Mouse (Mus musculus) right cerebral cortex, postnatal 10 days (tissue): Measurements from ENCODE around the gene Psmc6.

ENCODE experiments used
- DNase-seq, 2 experiments: peaks; one replicate each; pipeline ENCODE4 v3.0.0; 2021; ENCODE audit warnings: low spot score in 2 of 2

Gene Psmc6

DNA sequence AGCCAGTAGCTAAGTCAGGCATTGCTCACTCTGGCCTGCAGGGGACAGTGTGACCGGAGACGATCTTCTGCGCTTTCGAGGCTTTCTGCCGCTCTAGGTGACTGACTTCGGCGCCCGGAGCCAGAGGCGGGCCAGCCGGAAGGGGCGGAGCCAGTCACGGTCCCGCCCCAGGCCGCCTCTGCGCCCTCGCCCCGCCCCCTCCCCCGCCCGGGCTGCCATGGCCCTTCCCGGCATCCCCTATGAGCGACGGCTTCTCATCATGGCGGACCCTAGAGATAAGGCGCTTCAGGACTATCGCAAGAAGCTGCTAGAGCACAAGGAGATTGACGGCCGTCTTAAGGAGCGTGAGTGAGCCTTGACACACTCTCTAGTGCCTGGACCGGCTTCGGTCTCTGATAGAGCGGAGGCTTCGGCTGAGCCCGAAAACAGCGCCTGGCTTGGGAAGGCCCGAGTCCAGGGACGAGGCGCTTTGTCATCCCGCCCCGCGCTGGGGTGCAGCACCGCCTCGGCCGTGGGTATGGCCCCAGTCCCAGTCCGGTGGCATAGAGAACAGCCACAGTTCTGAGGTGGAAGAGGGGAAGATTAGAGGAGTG lies at the start of gene Psmc6:
Gene Psmc6, plus strand, starts transcription at position 200 of the 593 bp plus-strand sequence.
- peak; percentile 95 to 96 for DNase-seq

DNA sequence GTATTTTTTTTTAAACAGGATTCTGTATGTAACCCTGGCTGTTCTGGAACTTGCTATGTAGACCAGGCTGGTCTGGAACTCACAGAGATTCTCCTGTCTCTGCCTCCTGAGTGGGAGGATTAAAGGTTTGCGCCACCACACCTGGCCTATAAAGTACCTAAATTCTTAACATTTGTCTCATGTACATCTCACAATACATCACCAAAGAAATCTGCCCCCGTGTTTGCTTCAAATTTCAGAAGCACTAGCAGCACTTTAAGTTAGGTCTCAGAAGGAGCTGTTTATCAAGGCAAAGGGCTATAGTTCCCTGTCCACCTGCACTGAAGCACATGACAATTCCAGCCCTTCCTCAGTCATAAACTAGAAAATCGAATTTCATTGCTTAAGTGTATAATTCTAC lies 47.5 kb upstream of the Psmc6 start:
- no peak for DNase-seq

DNA sequence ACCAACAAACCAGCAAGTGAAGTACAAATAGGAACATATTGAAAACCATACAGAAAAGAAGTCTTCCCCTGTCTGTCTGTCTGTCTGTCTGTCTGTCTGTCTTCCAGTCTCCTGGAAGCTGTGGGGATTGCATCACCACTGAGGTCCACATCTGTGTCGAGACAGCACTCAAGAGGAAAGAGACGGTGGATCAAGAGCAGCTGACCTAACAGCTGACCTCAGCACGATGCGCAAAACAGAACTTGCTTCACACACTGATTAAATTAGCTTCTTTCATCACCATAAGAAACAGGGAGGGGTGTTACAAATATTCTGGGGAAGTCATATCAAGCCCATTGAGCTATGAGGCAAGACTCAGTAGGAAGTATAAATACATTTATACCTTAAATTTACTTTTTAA lies 38.0 kb upstream of the Psmc6 start:
- DNase-seq, result no peak

DNA sequence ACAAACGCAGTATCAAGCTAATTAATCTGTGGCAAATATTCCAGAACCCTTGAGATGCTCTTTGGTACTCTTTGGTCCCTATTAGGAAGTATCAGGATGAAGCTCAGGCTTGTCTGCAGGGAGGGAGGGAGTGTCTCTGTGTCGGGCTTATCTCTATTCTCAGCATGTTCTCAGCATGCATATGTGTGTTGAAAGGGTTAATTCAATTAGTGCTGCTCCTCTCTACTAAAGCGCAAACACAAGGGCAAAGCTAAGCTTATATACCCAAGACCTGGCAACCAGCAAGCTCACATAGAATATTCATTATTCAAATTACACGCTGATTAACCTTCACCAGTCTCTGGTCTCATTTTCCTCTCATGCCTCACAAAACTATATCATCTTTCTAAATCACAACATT lies 25.6 kb upstream of the Psmc6 start:
- DNase-seq, result no peak

DNA sequence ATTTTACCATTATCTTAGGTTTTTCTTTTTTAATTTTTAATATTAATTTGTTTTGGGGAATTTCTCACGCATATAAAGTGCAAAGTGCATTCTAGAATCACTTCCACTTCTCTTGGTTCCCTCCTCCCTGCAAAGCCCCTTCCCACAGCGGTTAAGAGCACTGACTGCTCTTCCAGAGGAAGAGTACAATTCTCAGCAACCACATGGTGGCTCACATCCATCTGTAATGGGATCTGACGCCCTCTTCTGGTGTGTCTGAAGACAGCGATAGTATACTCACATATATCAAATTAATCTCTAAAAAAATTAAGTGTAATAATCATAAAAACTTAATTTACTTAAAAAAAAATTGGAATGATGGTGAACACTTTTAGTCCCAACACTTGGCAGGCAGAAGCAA lies 25.2 kb upstream of the Psmc6 start:
- DNase-seq, result no peak

DNA sequence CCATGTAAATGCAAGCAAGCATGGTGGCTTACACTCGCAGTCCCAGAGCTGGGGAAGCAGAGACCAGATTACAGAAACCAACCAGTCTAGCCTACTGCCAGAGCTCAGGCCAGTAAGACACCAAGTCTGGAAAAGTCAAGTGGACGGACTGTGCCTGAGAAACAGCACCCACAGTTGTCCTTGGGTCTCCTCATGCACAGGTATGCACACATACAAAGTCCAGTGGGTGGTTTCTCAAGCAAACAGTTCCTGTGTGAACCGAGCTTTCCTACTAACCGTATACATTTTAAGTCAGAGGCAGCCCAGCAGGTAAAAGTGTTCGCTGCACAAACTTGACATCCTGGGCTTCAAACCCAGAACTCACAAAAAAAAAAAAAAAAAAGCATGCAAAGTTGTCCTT lies 23.7 kb upstream of the Psmc6 start:
- DNase-seq, result no peak

DNA sequence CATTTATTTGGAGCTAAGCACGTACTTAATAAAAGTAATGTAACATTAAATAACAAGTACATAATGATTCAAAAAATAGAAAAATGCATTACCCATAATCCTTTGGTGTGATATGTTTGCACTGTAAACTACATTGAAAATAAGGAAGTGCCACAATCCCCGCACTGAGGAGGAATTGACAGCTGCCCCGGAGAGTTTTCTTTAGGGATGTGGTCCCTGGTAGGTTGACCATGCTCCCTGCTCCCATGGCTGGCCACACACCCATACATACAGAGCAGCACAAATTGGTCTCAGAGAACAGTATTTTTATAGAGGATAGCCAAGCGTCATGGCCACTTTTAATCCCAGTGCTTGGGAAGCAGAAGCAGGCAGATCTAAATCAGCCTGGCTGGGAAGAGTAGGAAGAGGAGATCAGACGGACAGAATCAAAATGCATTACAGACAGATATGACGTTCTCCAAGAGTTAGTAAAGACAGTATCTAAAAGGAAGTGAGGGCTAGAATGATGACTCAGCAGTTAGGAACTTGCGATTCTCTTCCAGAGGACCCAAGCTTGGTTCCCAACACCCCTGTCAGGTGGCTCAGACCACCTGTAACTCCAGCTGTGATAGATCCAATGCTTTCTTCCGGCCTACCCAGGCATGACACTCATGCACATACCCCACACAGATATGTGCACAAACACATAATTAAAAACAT lies 21.8 kb upstream of the Psmc6 start:
- DNase-seq, result no peak

GRCm38 (mm10) chr14:45309646-45310045 lies 19.9 kb upstream of the Psmc6 start:
- DNase-seq, result peak in 1 of 2 experiments; percentile 58

- DNase-seq, result no peak
These were observed 19.5 kb upstream of the Psmc6 start for GRCm38 (mm10) chr14:45310101-45310500.

DNA sequence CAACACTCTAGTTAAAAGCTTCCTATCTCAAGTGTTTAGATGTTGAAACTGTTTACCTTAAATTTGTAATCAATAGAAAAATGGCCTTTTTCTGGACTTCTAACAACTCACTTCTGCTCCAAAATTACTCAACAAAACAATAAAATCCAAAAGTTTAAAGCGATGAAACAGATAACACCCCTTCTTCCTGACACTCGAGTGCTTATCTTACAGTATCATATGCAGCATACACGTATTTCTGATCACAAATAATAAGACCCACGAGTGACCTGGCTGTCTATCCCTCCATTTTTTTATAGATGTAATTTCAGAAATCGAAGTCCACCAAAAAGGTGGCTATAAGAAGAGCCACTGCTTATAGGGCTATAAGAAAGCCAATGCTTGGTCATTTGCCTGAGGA lies 12.7 kb upstream of the Psmc6 start:
- DNase-seq, result no peak

DNA sequence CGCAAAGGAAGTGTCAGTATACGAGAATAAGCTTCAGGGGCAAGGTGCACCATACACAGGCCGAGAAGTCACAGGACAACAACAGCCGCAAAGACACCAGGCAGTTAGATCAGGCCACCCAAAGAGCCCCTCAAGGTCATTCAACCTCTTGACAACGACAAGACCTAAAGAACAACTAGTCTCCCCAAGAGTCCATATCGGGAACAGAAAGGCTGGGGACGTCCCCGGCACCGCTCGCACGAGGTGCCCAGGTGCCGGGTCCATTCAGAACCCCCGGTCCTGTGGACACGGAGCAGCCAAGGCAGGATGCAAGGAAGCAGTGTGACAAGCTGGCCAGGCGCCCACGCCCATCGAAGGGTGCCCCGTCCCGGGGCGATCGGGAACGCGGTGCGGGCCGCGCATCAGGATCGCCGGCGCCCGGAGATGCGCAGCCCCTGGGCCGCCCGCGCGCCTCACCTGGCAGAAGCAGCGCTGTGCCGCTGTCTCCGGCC lies 11.6 kb upstream of the Psmc6 start:
- DNase-seq, result peak; percentile 32 to 63

DNA sequence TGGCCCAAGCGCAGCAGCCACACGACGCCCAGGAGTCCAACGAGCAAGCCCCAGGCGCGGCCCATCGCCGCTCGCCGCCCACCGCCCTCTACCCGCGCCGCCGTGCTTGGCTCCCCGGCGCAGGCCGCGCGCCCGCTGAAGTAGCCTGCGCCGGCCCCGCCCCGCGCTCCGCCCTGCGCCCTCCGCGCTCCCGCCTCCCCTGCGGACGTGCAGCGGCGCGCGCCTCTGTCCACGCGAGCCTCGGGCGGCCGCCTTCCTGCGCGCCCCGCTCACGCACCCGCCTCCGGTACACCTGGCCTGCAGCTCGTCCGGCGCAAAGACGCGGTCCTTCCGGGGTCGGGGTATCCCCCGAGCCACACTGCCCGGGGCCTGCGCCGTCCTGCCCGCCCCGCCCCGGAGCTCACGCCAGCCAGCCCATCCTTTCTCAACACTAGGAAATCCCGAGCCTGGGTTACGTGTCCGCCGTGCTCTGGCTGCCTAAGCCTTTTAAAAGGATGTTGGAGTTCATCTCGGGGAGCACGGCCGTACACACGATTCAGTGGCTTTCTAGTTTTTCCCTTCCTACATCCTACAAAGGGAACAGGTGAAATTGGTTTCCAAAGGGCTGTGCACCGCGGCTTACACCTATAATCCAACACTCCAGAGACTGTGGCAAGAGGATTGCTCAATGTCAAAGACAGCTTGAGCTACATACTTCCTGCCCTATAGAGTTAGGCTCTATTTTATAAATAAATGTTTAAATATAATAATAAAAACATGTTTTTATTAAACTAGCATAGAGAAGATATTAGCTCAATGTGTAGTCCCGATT lies 11.0 kb upstream of the Psmc6 start, which contains the start of gene Ero1l:
Gene Ero1l, minus strand, starts transcription at position 346 of the 811 bp plus-strand sequence.
- DNase-seq, result peak; percentile 87 to 89

- no peak for DNase-seq
These were observed 10.4 kb upstream of the Psmc6 start for GRCm38 (mm10) chr14:45319237-45319610.

GRCm38 (mm10) chr14:45320111-45320510 lies 9.5 kb upstream of the Psmc6 start:
- DNase-seq, result no peak

DNA sequence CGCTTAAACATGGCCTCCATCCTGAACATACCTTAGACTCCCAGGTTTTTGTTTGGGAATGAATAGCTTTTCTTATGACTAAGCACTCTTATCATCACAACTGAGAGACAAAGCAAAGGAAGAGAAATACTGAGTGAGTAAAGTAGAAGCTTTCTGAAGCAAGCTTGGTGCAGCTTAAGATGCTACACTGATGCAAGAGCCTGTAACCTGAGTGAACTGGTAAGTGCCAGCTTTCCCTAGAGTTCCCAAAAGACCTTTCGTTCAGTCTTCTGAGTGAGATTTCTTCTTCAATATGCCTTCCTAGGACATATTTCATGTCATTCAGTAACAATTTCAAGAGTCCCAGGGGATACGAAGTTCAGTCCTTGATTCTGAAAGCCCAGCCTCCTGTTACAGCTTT lies 8.5 kb upstream of the Psmc6 start:
- no peak for DNase-seq

DNA sequence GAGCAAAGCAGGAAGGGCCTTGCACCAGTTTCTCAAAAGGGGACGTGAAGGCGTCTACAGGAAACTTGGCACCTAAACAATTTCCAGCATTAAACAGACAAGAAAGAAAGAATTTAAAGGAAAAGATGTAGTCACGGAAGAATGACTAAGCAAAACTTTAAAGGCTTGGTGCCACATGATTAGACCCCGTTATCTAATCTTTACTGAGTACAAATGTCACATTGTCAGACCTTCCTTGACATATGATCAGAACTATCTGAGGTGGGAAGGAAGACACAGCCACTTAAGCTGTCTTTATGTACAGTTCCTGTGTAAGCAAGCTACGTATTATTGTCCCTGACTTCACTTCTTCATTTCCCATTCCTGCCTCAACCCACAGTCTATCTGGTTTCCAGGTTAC lies 8.0 kb upstream of the Psmc6 start:
- DNase-seq, result no peak

DNA sequence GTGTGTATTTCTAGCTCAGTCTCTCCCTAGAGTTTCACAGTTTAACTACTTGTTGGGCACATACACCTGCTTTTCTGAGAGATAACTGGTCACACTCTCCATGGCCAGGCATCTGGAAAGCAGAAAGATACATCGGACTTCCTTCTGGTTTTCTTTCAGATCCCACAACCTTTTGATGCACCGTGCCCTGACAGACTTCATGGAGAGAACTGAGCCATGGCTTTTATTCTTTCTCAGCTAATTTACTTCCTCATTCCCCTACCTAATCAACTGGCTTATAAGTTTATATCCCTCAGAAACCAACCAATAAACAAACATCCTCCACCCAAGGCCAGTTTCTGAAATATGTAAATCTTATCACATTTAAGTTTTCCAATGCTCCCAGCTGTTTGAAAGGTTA lies 7.1 kb upstream of the Psmc6 start:
- DNase-seq, result no peak

DNA sequence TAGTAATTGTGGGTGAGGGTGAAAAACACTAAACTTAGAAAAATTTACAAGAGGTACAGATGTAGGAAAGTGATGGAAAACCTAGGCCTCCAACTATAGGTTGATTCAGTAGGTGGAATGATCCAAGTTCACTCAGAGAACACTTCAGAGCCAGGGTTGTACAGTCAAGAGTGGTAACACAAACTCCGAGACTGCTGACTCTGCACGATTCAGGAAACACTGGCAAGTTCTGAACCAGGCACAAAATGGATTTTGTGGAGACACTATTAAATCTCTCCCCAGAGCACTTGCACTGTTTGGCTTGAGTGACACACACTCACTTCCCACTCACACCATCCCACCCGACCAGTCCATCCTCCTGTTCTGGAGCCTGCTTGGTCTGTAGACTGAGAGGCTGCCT lies 6.3 kb upstream of the Psmc6 start:
- no peak for DNase-seq

DNA sequence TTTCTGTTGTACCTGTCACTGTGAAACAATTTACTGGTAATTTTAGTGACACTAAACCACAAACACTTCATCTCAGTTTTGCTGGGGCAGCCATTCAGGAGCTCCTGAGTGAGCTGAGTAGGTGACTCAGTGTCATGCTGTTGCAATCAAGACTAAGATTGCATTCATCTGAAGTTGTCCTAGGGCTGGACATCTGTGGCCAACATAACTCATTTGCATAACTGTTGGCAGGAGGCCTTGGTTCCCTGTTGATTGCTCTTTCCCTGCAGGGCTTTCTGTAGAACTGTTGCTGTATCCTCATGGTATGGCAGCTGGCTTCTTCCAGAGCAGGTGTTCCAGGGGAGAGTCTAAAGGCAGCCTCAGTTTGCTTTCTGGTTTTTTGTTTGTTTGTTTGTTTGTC lies 4.1 kb upstream of the Psmc6 start:
- DNase-seq, result peak; percentile 34 to 47

DNA sequence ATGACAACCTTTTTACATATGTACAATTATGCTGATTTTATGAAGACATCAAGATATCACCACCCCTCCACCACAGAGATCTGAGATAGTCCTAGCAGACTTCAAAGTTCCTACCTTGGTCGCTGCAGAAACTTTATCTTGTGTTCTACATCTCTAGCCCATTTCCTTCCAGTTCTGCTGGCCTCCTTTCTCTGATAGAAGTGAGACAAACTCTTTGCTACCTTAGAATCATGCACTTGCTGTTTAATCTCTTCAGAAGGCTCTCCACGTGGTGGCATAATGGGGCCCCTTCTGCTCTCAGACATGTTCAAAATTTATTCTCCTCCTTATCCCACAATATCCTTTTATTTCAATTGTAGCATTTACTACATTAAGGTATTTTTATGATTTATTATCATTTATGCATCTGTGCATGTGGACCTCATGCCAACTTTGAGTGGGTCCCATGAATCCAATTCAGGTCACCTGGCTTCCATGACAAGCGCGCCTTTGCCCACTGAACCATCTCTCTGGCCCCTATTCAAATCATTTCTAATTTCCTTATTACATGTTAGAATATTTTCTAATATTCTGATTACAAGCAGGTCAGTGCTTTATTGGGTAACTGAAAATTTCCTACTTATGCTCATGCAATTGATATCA lies 1.4 kb upstream of the Psmc6 start:
- no peak for DNase-seq

DNA sequence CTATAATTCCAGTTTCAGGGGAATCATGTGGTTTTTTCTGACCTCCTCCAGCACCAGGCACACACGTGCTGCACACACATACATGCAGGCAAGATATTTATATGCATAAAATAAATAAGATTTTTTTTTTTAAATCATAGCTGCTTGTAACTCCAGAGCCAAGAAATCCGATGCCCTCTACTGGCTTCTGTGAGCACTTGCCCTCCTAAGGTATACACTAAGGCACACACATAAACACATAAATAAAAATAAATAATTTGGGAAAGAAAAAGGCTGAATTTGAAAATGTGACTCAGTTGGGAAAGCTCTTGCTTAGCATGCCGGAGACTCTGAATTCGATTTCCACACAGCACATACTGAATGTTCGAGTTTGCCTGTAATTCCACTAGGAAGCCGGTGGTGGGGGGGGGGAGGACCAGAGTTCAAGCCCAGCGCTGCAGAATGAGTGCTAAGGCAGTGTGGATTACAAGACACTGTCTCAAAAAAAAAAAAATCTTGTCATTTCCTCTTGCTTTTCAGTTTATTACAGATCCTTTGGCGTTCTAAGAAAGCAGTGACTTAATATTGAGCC lies 485 bp upstream of the Psmc6 start:
- no peak for DNase-seq
